Mouse (Mus musculus): Measurements from ENCODE around the gene Gm17482. TPM values are rescaled to one million over a fixed set of nuclear protein-coding genes. Genes with fewer than 3 reads are reported as not detected.
A peak's percentile ranks its signal among the peaks of the same experiment; 100 is the strongest.
"Not testable (repeated sequence)": the region's sequence is repeated elsewhere in the genome, so short reads cannot be mapped to it uniquely, and the experiment has no call there.

Gm17482 gene
- polyA plus RNA-seq, 1 experiment from 2014 or later, result not detected

GRCm38 (mm10) chr6:115240431-115240830 lies 13.3 kb downstream of the Gm17482 start:
- Histone ChIP-seq H3K4me3 (ENCODE audit: low read length) (peak overlapping the region; percentile 9; the same call in 1 of the 2 replicates), H3K27ac (ENCODE audit: low read length) (peak overlapping the region; percentile 72), H3K4me2 (ENCODE audit: low read depth, low read length) (peak overlapping the region; percentile 44; the same call in 1 of the 2 replicates), H3K27me3 (ENCODE audit: control insufficient read depth, insufficient read depth, low read length) (peaks cover 68% of the 10 kb centered on the region)
- H3K9ac ChIP-seq (ENCODE audit: low read length); H3K9me3 ChIP-seq (replicated peaks; ENCODE audit: control insufficient read depth, low read length); H3K4me1 ChIP-seq (ENCODE audit: control insufficient read depth, insufficient read depth, low read length); H3K36me3 ChIP-seq (ENCODE audit: control insufficient read depth, insufficient read depth): not testable (repeated sequence)
- peak; percentile 77 for ATAC-seq (replicated peaks; ENCODE audit: extremely low read depth, insufficient read depth, low FRiP score)
- 4% methylated on average over 2 of the region's 2 CpGs for WGBS

GRCm38 (mm10) chr6:115241131-115241699 lies 14.1 kb downstream of the Gm17482 start:
- Histone ChIP-seq H3K36me3 (ENCODE audit: control insufficient read depth, insufficient read depth) (no peaks in the 10 kb centered on the region), H3K4me3 (ENCODE audit: low read length) (no peak overlapping the region), H3K9ac (ENCODE audit: low read length) (no peak overlapping the region), H3K4me1 (ENCODE audit: control insufficient read depth, insufficient read depth, low read length) (peaks cover 9% of the 10 kb centered on the region; the same call in 1 of the 2 replicates), H3K27ac (ENCODE audit: low read length) (no peak overlapping the region), H3K27me3 (ENCODE audit: control insufficient read depth, insufficient read depth, low read length) (peaks cover 69% of the 10 kb centered on the region), H3K4me2 (ENCODE audit: low read depth, low read length) (no peak overlapping the region), H3K9me3 (replicated peaks; ENCODE audit: control insufficient read depth, low read length) (no peaks in the 10 kb centered on the region)
- peak; percentile 39; the same call in 1 of the 2 replicates for ATAC-seq (replicated peaks; ENCODE audit: extremely low read depth, insufficient read depth, low FRiP score)
- 30% methylated on average over 3 of the region's 3 CpGs for WGBS

GRCm38 (mm10) chr6:115241939-115242338 lies 14.8 kb downstream of the Gm17482 start:
- no peak for ATAC-seq (replicated peaks; ENCODE audit: extremely low read depth, insufficient read depth, low FRiP score)
- Histone ChIP-seq H3K27me3 (ENCODE audit: control insufficient read depth, insufficient read depth, low read length) (peaks cover 69% of the 10 kb centered on the region), H3K9ac (ENCODE audit: low read length) (no peak overlapping the region), H3K4me1 (ENCODE audit: control insufficient read depth, insufficient read depth, low read length) (peaks cover 9% of the 10 kb centered on the region; the same call in 1 of the 2 replicates), H3K4me3 (ENCODE audit: low read length) (no peak overlapping the region), H3K36me3 (ENCODE audit: control insufficient read depth, insufficient read depth) (no peaks in the 10 kb centered on the region), H3K4me2 (ENCODE audit: low read depth, low read length) (no peak overlapping the region), H3K9me3 (replicated peaks; ENCODE audit: control insufficient read depth, low read length) (no peaks in the 10 kb centered on the region), H3K27ac (ENCODE audit: low read length) (no peak overlapping the region)
- 58% methylated on average over 3 of the region's 3 CpGs for WGBS

- WGBS, result 58% methylated on average over 2 of the region's 2 CpGs
- H3K27me3 ChIP-seq (ENCODE audit: control insufficient read depth, insufficient read depth, low read length), result peaks cover 66% of the 10 kb centered on the region
Observed at GRCm38 (mm10) chr6:115244222-115244621, 17.1 kb downstream of the Gm17482 start.

GRCm38 (mm10) chr6:115245500-115246058 lies 18.4 kb downstream of the Gm17482 start:
- Histone ChIP-seq H3K36me3 (ENCODE audit: control insufficient read depth, insufficient read depth) (no peaks in the 10 kb centered on the region), H3K27ac (ENCODE audit: low read length) (no peak overlapping the region), H3K27me3 (ENCODE audit: control insufficient read depth, insufficient read depth, low read length) (peaks cover 72% of the 10 kb centered on the region), H3K9ac (ENCODE audit: low read length) (no peak overlapping the region), H3K4me2 (ENCODE audit: low read depth, low read length) (no peak overlapping the region), H3K4me3 (ENCODE audit: low read length) (no peak overlapping the region), H3K9me3 (replicated peaks; ENCODE audit: control insufficient read depth, low read length) (no peaks in the 10 kb centered on the region), H3K4me1 (ENCODE audit: control insufficient read depth, insufficient read depth, low read length) (0 out of 2 replicates have a peak, but pooled peaks cover 2% of the 10 kb centered on the region)
- ATAC-seq (replicated peaks; ENCODE audit: extremely low read depth, insufficient read depth, low FRiP score), result no peak
- WGBS, result 62% methylated on average over 3 of the region's 3 CpGs

More at GRCm38 (mm10) chr6:115244222-115244621, 17.1 kb downstream of the Gm17482 start:
- Histone ChIP-seq H3K4me1 (ENCODE audit: control insufficient read depth, insufficient read depth, low read length) (peaks cover 9% of the 10 kb centered on the region; the same call in 1 of the 2 replicates), H3K4me3 (ENCODE audit: low read length) (no peak overlapping the region), H3K27ac (ENCODE audit: low read length) (no peak overlapping the region), H3K9me3 (replicated peaks; ENCODE audit: control insufficient read depth, low read length) (no peaks in the 10 kb centered on the region), H3K9ac (ENCODE audit: low read length) (no peak overlapping the region), H3K36me3 (ENCODE audit: control insufficient read depth, insufficient read depth) (no peaks in the 10 kb centered on the region), H3K4me2 (ENCODE audit: low read depth, low read length) (no peak overlapping the region)
- ATAC-seq (replicated peaks; ENCODE audit: extremely low read depth, insufficient read depth, low FRiP score), result no peak

- Histone ChIP-seq H3K27me3 (ENCODE audit: control insufficient read depth, insufficient read depth, low read length) (peaks cover 49% of the 10 kb centered on the region), H3K9me3 (replicated peaks; ENCODE audit: control insufficient read depth, low read length) (no peaks in the 10 kb centered on the region), H3K4me1 (ENCODE audit: control insufficient read depth, insufficient read depth, low read length) (peaks cover 6% of the 10 kb centered on the region), H3K4me3 (ENCODE audit: low read length) (peak overlapping the region; percentile 17), H3K4me2 (ENCODE audit: low read depth, low read length) (peak overlapping the region; percentile 54), H3K9ac (ENCODE audit: low read length) (0 out of 2 replicates have a peak overlapping the region, but pooled peaks have one; percentile 32), H3K27ac (ENCODE audit: low read length) (no peak overlapping the region), H3K36me3 (ENCODE audit: control insufficient read depth, insufficient read depth) (no peaks in the 10 kb centered on the region)
- no peak for ATAC-seq (replicated peaks; ENCODE audit: extremely low read depth, insufficient read depth, low FRiP score)
- 6% methylated on average over 13 of the region's 13 CpGs for WGBS
Observed at GRCm38 (mm10) chr6:115251531-115251985, 24.4 kb downstream of the Gm17482 start.

GRCm38 (mm10) chr6:115252099-115252873 lies 25.1 kb downstream of the Gm17482 start, which contains the start of gene Timp4:
TSS of gene Timp4 (minus strand) at chr6:115252205.
- Histone ChIP-seq H3K27ac (ENCODE audit: low read length) (no peak within 1 kb of the TSS), H3K9ac (ENCODE audit: low read length) (0 out of 2 replicates have a peak within 1 kb of the TSS, but pooled peaks have one; percentile 32), H3K27me3 (ENCODE audit: control insufficient read depth, insufficient read depth, low read length) (peaks cover 46% of the 10 kb centered on the region), H3K36me3 (ENCODE audit: control insufficient read depth, insufficient read depth) (no peaks in the 10 kb centered on the region), H3K4me3 (ENCODE audit: low read length) (peak within 1 kb of the TSS; percentile 17), H3K4me1 (ENCODE audit: control insufficient read depth, insufficient read depth, low read length) (peaks cover 6% of the 10 kb centered on the region), H3K4me2 (ENCODE audit: low read depth, low read length) (peak within 1 kb of the TSS; percentile 54), H3K9me3 (replicated peaks; ENCODE audit: control insufficient read depth, low read length) (no peaks in the 10 kb centered on the region)
- no peak for ATAC-seq (replicated peaks; ENCODE audit: extremely low read depth, insufficient read depth, low FRiP score)
- 39% methylated on average over 7 of the region's 10 CpGs for WGBS

GRCm38 (mm10) chr6:115255171-115255570 lies 28.0 kb downstream of the Gm17482 start:
- no peak for ATAC-seq (replicated peaks; ENCODE audit: extremely low read depth, insufficient read depth, low FRiP score)
- WGBS, result 75% methylated on average over 3 of the region's 3 CpGs
- H3K27me3 ChIP-seq (ENCODE audit: control insufficient read depth, insufficient read depth, low read length), result peaks cover 26% of the 10 kb centered on the region

More at GRCm38 (mm10) chr6:115255171-115255570, 28.0 kb downstream of the Gm17482 start:
- Histone ChIP-seq H3K9ac (ENCODE audit: low read length) (no peak overlapping the region), H3K9me3 (replicated peaks; ENCODE audit: control insufficient read depth, low read length) (no peaks in the 10 kb centered on the region), H3K4me3 (ENCODE audit: low read length) (no peak overlapping the region), H3K4me2 (ENCODE audit: low read depth, low read length) (no peak overlapping the region), H3K4me1 (ENCODE audit: control insufficient read depth, insufficient read depth, low read length) (peaks cover 6% of the 10 kb centered on the region), H3K36me3 (ENCODE audit: control insufficient read depth, insufficient read depth) (no peaks in the 10 kb centered on the region), H3K27ac (ENCODE audit: low read length) (no peak overlapping the region)

Data from heart, embryonic 16.5 days (tissue).